Mouse (Mus musculus) limb, embryonic 14.5 days (tissue): ENCODE measurements at regions not wholly inside any gene's neighbourhood (a gene's known extent, or its start where the extent isn't known, plus 50 kb on each side); places are given as distances from the start of the nearest gene placed in this dataset.

Experiments used
- ATAC-seq: fragments of 200-750 bp; cut with Nextera tagmentation; 2 replicates; pipeline ENCODE4 v1.8.0; 2017; ENCODE audit warnings: low read depth, moderate number of reproducible peaks, moderate TSS enrichment; ENCODE audit not compliant: low FRiP score
- DNase-seq: peaks from one replicate; pipeline ENCODE4 v3.0.0-alpha.2; 2015; ENCODE audit warnings: low spot score
- H3K27ac ChIP-seq: fragments of 300-500 bp; sonication (generic); replicated peaks from 2 replicates; pipeline ENCODE4 v1.5.1; 2014; ENCODE audit warnings: low read depth, mild to moderate bottlenecking, low read length, moderate library complexity, mixed read lengths
- H3K27me3 ChIP-seq: fragments of 300-500 bp; sonication (generic); 2 replicates; pipeline ENCODE4 v1.6.1; 2014; ENCODE audit warnings: low read length, mixed read lengths; ENCODE audit not compliant: control insufficient read depth, insufficient read depth
- H3K36me3 ChIP-seq: fragments of 300-500 bp; sonication (generic); 2 replicates; pipeline ENCODE4 v1.6.1; 2014; ENCODE audit warnings: mild to moderate bottlenecking, low read length, moderate library complexity, mixed read lengths; ENCODE audit not compliant: control insufficient read depth, insufficient read depth
- H3K4me1 ChIP-seq: fragments of 300-500 bp; sonication (generic); 2 replicates; pipeline ENCODE4 v1.6.1; 2014; ENCODE audit warnings: antibody characterized with exemption, low read length, mixed read lengths; ENCODE audit not compliant: control insufficient read depth, insufficient read depth
- H3K4me2 ChIP-seq: fragments of 300-500 bp; sonication (generic); replicated peaks from 2 replicates; pipeline ENCODE4 v1.6.1; 2014; ENCODE audit warnings: low read depth, mild to moderate bottlenecking, low read length, moderate library complexity; ENCODE audit not compliant: severe bottlenecking
- H3K4me3 ChIP-seq: fragments of 300-500 bp; sonication (generic); replicated peaks from 2 replicates; pipeline ENCODE4 v1.5.1; 2014; ENCODE audit warnings: low read length
- H3K9ac ChIP-seq: fragments of 300-500 bp; sonication (generic); 2 replicates; pipeline ENCODE4 v1.6.1; 2014; ENCODE audit warnings: mild to moderate bottlenecking, low read depth, low read length, moderate library complexity; ENCODE audit not compliant: severe bottlenecking
- H3K9me3 ChIP-seq: fragments of 300-500 bp; sonication (generic); 2 replicates; pipeline ENCODE4 v1.6.1; 2016; ENCODE audit warnings: low read length; ENCODE audit not compliant: control insufficient read depth
- POLR2A ChIP-seq: fragments of 200-500 bp; IDR thresholded peaks from 2 replicates; pipeline ENCODE4 v1.8.0; 2012; ENCODE audit warnings: inconsistent platforms, mild to moderate bottlenecking, moderate library complexity, borderline replicate concordance; ENCODE audit not compliant: insufficient read depth, insufficient read length; ENCODE audit errors: extremely low read depth
- WGBS: fragments of 180-500 bp; shearing (Covaris S2); extraction: QIAGEN DNeasy Blood & Tissue Kit; methylation state at CpG from one replicate; pipeline ENCODE4 v1.1.7; 2014; 5-methylcytosine and 5-hydroxymethylcytosine counted together

DNA sequence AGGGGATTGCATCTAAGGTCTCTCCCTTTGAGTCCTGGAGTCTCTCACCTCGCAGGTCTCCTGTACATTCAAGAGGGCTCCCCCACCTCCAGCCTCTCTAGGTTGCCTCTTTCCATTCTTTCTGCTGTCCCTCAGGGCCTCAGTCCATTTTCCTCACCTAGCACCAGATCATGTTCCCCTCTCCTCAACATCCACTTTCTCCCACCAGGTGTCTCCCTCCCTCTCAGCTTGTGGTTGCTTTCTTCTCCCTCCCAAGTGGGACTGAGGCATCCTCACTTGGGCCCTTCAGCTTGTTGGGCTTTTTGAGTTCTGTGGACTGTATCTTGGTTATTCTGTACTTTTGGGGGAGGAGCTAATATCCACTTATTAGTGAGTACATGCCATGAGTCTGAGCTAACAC is 127.7 kb upstream of the Mdfic start:
- Histone ChIP-seq H3K4me1 (no peaks in the 10 kb centered on the region), H3K9ac (no peak overlapping the region), H3K4me2 (no peak overlapping the region), H3K36me3 (no peaks in the 10 kb centered on the region), H3K4me3 (no peak overlapping the region), H3K9me3 (no peaks in the 10 kb centered on the region), H3K27ac (no peak overlapping the region), H3K27me3 (no peaks in the 10 kb centered on the region)
- no peak for TF ChIP-seq POLR2A
- 56% methylated on average over 1 of the region's 1 CpGs for WGBS
- no peak for DNase-seq
- ATAC-seq, result no peak

- H3K4me2 ChIP-seq, result no peak overlapping the region
- H3K4me3 ChIP-seq, result no peak overlapping the region
- no peak overlapping the region for H3K27ac ChIP-seq
- ATAC-seq (peak; percentile 37; the same call in 1 of the 2 replicates), DNase-seq (peak; percentile 70)
- no peak overlapping the region for H3K9ac ChIP-seq
- no peaks in the 10 kb centered on the region for H3K4me1 ChIP-seq
- H3K9me3 ChIP-seq, result no peaks in the 10 kb centered on the region
- no peaks in the 10 kb centered on the region for H3K36me3 ChIP-seq
- H3K27me3 ChIP-seq, result no peaks in the 10 kb centered on the region
- 34% methylated on average over 4 of the region's 4 CpGs for WGBS
- TF ChIP-seq POLR2A, result no peak
These were observed 123.1 kb upstream of the Mdfic start for GRCm38 (mm10) chr6:15597226-15597983.

- DNase-seq (no peak), ATAC-seq (no peak)
- Histone ChIP-seq H3K9ac (no peak overlapping the region), H3K4me1 (no peaks in the 10 kb centered on the region), H3K4me3 (no peak overlapping the region), H3K9me3 (no peaks in the 10 kb centered on the region), H3K36me3 (no peaks in the 10 kb centered on the region), H3K27ac (no peak overlapping the region), H3K27me3 (no peaks in the 10 kb centered on the region), H3K4me2 (no peak overlapping the region)
- no peak for TF ChIP-seq POLR2A
These were observed 110.3 kb upstream of the Mdfic start for GRCm38 (mm10) chr6:15610208-15610607.

- ATAC-seq, result no peak
- Histone ChIP-seq H3K4me2 (no peak overlapping the region), H3K27me3 (no peaks in the 10 kb centered on the region), H3K4me1 (0 out of 2 replicates have a peak, but pooled peaks cover 3% of the 10 kb centered on the region), H3K9me3 (no peaks in the 10 kb centered on the region), H3K9ac (no peak overlapping the region), H3K36me3 (no peaks in the 10 kb centered on the region), H3K27ac (no peak overlapping the region), H3K4me3 (no peak overlapping the region)
- DNase-seq, result no peak
- TF ChIP-seq POLR2A, result no peak
- 79% methylated on average over 3 of the region's 3 CpGs for WGBS
These were observed 94.4 kb upstream of the Mdfic start for GRCm38 (mm10) chr6:15625910-15626564.

DNA sequence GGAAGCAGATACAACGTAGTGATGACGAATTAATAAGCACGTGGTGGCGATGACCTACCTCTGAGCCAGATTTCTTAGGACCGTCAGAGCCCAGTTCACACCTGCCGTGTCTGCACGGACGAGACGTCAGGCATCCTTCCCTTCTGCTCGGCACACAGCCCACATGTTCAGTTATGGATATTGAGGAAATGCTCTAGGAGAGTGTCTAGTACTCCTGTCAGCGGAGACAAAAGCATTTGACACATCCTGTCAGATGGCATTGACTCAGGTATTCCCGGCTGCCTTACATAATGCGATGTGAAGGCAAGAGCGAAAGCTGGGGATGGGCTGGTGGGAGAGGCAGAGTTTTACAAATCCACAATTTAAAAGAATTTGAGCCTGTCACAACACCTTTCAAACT is 81.9 kb upstream of the Mdfic start:
- Histone ChIP-seq H3K27ac (no peak overlapping the region), H3K9me3 (no peaks in the 10 kb centered on the region), H3K4me3 (no peak overlapping the region), H3K36me3 (no peaks in the 10 kb centered on the region), H3K9ac (no peak overlapping the region), H3K4me1 (peaks cover 13% of the 10 kb centered on the region), H3K4me2 (no peak overlapping the region), H3K27me3 (no peaks in the 10 kb centered on the region)
- DNase-seq, result no peak
- TF ChIP-seq POLR2A, result no peak
- 67% methylated on average over 14 of the region's 14 CpGs for WGBS
- no peak for ATAC-seq

GRCm38 (mm10) chr6:15639378-15639777 is 81.1 kb upstream of the Mdfic start:
- WGBS, result 14% methylated on average over 4 of the region's 4 CpGs
- Histone ChIP-seq H3K9ac (no peak overlapping the region), H3K36me3 (no peaks in the 10 kb centered on the region), H3K27ac (peak overlapping the region; percentile 56; the same call in 1 of the 2 replicates), H3K4me2 (no peak overlapping the region), H3K4me1 (peaks cover 13% of the 10 kb centered on the region), H3K4me3 (no peak overlapping the region), H3K27me3 (no peaks in the 10 kb centered on the region), H3K9me3 (no peaks in the 10 kb centered on the region)
- peak; percentile 82 for ATAC-seq
- DNase-seq, result peak; percentile 75
- no peak for TF ChIP-seq POLR2A
